Mouse (Mus musculus): ENCODE results near the gene Gnpat. TPM values are rescaled to one million over a fixed set of nuclear protein-coding genes. Genes with fewer than 3 reads are reported as not detected.

The Gnpat gene
- polyA plus RNA-seq, 1 experiment from 2014 or later, result 99.0 TPM

DNA sequence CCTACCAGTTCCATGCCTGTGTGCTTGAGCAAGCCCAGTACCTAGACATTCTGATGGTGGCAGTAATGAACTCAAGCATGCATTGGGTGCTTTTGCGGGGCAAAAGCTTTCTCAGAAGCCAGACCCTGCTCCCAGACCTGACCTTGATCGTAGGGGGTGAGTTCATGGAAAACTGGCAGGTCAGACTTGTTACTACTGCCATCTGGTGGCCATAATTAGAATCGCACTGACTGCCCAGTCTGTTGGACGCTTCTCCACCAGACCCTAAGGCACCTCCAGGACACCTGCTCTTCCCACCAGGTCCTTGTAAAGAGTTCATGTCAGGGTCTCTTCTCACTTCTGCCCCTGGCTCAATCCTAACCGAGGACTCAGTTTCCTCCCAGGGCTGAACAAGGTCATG is 35.4 kb upstream of the Gnpat start:
- ATAC-seq (ENCODE audit: low read depth), result 0 out of 2 replicates have a peak, but pooled peaks have one; percentile 28
- 3% methylated on average over 5 of the region's 5 CpGs for WGBS
- Histone ChIP-seq H3K4me2 (ENCODE audit: low read depth, low read length) (no peak overlapping the region), H3K9me3 (ENCODE audit: control insufficient read depth, low read length) (no peaks in the 10 kb centered on the region), H3K4me1 (replicated peaks; ENCODE audit: control insufficient read depth, insufficient read depth, low read length) (no peaks in the 10 kb centered on the region), H3K4me3 (ENCODE audit: low read length) (no peak overlapping the region), H3K27me3 (ENCODE audit: control insufficient read depth, insufficient read depth, low read depth, low read length) (no peaks in the 10 kb centered on the region), H3K9ac (ENCODE audit: low read length) (no peak overlapping the region), H3K27ac (ENCODE audit: low read length) (no peak overlapping the region), H3K36me3 (ENCODE audit: control insufficient read depth, insufficient read depth, low read length) (no peaks in the 10 kb centered on the region)

DNA sequence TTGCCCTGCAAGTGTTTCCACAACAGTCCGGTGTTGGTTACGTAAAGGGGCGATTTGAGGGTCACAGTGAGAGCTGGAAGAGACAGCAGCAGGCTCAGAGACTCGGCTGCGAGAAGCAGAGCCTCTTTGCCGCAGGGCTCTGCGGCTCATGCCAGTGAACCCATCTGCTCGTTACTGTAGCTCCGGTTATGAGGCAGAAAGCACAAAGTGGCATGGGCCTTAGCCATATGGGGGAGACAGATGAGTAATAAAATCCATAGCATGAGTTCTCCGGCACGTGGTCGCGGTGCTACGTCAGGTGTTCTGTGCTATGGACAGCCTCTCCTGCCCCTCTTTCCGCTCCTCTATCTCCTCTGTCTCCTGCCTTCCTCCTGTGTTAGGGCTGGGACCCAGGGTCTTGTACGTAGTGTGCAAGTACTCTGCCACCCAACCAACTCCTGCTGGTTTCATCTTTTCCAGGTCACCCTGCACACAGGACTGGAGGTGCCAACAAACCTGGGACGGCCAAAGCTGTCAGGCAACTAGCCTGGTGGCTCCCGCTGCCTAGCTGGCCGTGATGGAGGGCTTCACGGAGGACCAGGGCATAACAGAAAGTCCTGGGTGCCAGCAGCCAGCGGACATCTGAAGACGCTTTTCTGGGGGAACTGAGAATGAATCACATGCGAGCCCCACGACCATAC is 34.1 kb upstream of the Gnpat start:
- H3K36me3 ChIP-seq (ENCODE audit: control insufficient read depth, insufficient read depth, low read length), result no peaks in the 10 kb centered on the region
- H3K9me3 ChIP-seq (ENCODE audit: control insufficient read depth, low read length), result no peaks in the 10 kb centered on the region
- no peak for ATAC-seq (ENCODE audit: low read depth)
- H3K9ac ChIP-seq (ENCODE audit: low read length), result no peak overlapping the region
- no peak overlapping the region for H3K27ac ChIP-seq (ENCODE audit: low read length)
- no peaks in the 10 kb centered on the region for H3K27me3 ChIP-seq (ENCODE audit: control insufficient read depth, insufficient read depth, low read depth, low read length)
- WGBS, result 79% methylated on average over 24 of the region's 24 CpGs
- 0 out of 2 replicates have a peak, but pooled peaks cover 3% of the 10 kb centered on the region for H3K4me1 ChIP-seq (replicated peaks; ENCODE audit: control insufficient read depth, insufficient read depth, low read length)
- no peak overlapping the region for H3K4me3 ChIP-seq (ENCODE audit: low read length)
- no peak overlapping the region for H3K4me2 ChIP-seq (ENCODE audit: low read depth, low read length)

DNA sequence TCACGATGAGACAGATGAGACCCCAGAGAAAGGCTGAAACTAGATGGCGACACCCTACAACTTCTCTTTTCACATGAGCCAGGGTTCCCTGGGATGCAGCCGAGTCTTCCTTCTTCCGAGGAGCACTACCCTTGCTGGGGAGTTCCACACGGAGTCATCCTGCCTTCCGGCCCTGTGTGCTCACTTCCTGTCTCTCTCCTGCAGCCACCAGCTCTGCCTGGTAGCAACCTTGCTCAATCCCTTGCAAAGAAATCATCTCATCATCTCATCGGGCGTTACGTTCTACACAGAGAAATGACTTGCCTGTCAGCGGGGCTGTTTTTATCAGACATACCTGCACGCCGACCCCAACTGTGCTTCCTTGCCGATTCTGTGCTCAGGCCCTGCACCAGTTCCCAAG is 32.8 kb upstream of the Gnpat start:
- H3K27ac ChIP-seq (ENCODE audit: low read length), result no peak overlapping the region
- H3K4me2 ChIP-seq (ENCODE audit: low read depth, low read length), result no peak overlapping the region
- H3K27me3 ChIP-seq (ENCODE audit: control insufficient read depth, insufficient read depth, low read depth, low read length), result no peaks in the 10 kb centered on the region
- no peak overlapping the region for H3K9ac ChIP-seq (ENCODE audit: low read length)
- H3K4me1 ChIP-seq (replicated peaks; ENCODE audit: control insufficient read depth, insufficient read depth, low read length), result 0 out of 2 replicates have a peak, but pooled peaks cover 3% of the 10 kb centered on the region
- H3K36me3 ChIP-seq (ENCODE audit: control insufficient read depth, insufficient read depth, low read length), result no peaks in the 10 kb centered on the region
- no peaks in the 10 kb centered on the region for H3K9me3 ChIP-seq (ENCODE audit: control insufficient read depth, low read length)
- WGBS, result 65% methylated on average over 13 of the region's 13 CpGs
- no peak for ATAC-seq (ENCODE audit: low read depth)
- H3K4me3 ChIP-seq (ENCODE audit: low read length), result no peak overlapping the region

DNA sequence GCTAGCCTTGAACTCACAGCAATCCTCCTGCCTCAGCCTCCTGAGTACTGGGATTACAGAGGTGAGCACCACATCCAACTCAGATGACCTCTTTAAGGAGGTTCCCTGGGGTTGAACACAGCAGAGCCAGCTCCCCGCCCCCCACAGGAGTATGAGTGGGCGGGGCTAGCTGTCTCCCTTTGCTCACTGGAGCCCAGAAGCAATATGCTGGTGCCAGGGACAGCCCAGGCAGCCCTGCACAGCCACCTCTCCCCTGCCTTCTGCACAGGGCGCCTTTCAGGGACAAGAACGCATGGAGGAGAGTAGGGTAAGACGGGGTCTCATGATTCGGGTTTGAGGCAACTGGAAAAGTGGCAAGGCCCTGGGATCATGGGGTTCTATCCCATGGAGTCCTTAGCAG is 31.3 kb upstream of the Gnpat start:
- ATAC-seq (ENCODE audit: low read depth), result no peak
- Histone ChIP-seq H3K36me3 (ENCODE audit: control insufficient read depth, insufficient read depth, low read length) (no peaks in the 10 kb centered on the region), H3K27me3 (ENCODE audit: control insufficient read depth, insufficient read depth, low read depth, low read length) (no peaks in the 10 kb centered on the region), H3K9me3 (ENCODE audit: control insufficient read depth, low read length) (no peaks in the 10 kb centered on the region), H3K4me2 (ENCODE audit: low read depth, low read length) (no peak overlapping the region), H3K4me1 (replicated peaks; ENCODE audit: control insufficient read depth, insufficient read depth, low read length) (0 out of 2 replicates have a peak, but pooled peaks cover 3% of the 10 kb centered on the region), H3K4me3 (ENCODE audit: low read length) (no peak overlapping the region), H3K9ac (ENCODE audit: low read length) (no peak overlapping the region), H3K27ac (ENCODE audit: low read length) (no peak overlapping the region)
- 76% methylated on average over 6 of the region's 6 CpGs for WGBS

DNA sequence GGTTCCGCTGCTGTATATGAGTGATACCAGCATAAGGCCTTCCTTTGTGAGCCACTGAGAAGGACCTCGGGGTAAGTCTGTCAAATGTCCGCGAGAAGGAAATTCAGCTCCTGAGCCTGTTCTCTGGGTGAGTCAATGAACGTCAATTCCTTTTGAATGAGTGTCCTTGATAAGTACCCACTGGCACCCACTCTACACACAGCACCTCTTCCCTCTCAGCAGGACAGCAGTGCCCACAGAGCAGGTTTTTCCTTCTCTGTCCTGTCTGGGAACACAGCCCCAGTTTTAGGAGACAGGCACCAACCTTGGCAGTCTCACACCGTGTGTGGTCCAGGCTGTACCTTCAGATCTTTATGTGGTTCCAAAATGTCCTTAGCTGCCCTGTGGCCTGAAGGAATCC is 30.9 kb upstream of the Gnpat start:
- Histone ChIP-seq H3K4me2 (ENCODE audit: low read depth, low read length) (no peak overlapping the region), H3K9me3 (ENCODE audit: control insufficient read depth, low read length) (no peaks in the 10 kb centered on the region), H3K9ac (ENCODE audit: low read length) (no peak overlapping the region), H3K4me3 (ENCODE audit: low read length) (no peak overlapping the region), H3K36me3 (ENCODE audit: control insufficient read depth, insufficient read depth, low read length) (no peaks in the 10 kb centered on the region), H3K4me1 (replicated peaks; ENCODE audit: control insufficient read depth, insufficient read depth, low read length) (0 out of 2 replicates have a peak, but pooled peaks cover 3% of the 10 kb centered on the region), H3K27ac (ENCODE audit: low read length) (no peak overlapping the region), H3K27me3 (ENCODE audit: control insufficient read depth, insufficient read depth, low read depth, low read length) (no peaks in the 10 kb centered on the region)
- ATAC-seq (ENCODE audit: low read depth), result no peak
- 78% methylated on average over 6 of the region's 6 CpGs for WGBS

DNA sequence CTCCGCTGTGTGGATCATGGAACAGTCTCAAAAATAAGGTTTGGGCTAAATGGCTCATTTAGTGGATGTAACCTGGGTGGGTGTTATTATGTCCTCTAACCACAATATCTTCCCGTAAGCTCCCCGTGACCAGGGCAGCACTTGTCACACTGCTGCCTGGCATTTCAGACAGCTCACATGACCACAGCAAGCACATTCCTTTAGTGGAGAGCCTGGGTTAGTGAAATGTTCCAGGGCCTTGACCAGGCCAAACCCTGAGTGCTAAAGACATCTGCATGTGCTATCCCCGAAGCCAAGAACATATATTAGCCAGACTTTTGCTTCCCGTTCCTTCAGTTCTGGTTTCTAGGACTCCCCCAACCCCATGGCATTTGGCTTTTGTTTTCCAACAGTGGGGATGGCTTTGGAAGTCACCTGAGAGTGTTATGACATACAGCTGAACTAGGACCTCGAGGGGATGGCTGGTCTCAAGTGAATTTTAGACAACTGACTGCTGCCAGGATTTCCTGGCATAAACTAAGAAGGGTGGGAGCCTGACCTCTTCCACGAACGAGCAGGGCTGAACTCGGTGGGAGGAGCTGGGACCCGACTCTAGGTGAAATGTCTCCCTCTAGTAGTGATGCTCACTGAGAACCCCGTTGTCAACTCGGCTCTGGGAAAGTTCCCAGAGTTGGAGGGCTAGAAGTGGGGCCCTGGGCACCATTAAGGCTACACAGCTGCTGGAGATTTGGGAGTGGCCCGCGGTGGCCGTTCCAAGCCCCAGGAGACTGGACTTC is 29.2 kb upstream of the Gnpat start:
- no peak overlapping the region for H3K27ac ChIP-seq (ENCODE audit: low read length)
- H3K4me2 ChIP-seq (ENCODE audit: low read depth, low read length), result peak overlapping the region; percentile 41
- H3K9me3 ChIP-seq (ENCODE audit: control insufficient read depth, low read length), result no peaks in the 10 kb centered on the region
- WGBS, result 25% methylated on average over 15 of the region's 15 CpGs
- H3K9ac ChIP-seq (ENCODE audit: low read length), result no peak overlapping the region
- H3K4me1 ChIP-seq (replicated peaks; ENCODE audit: control insufficient read depth, insufficient read depth, low read length), result 0 out of 2 replicates have a peak, but pooled peaks cover 3% of the 10 kb centered on the region
- H3K36me3 ChIP-seq (ENCODE audit: control insufficient read depth, insufficient read depth, low read length), result peaks cover 5% of the 10 kb centered on the region
- H3K4me3 ChIP-seq (ENCODE audit: low read length), result peak overlapping the region; percentile 7; the same call in 1 of the 2 replicates
- no peak for ATAC-seq (ENCODE audit: low read depth)
- H3K27me3 ChIP-seq (ENCODE audit: control insufficient read depth, insufficient read depth, low read depth, low read length), result no peaks in the 10 kb centered on the region

DNA sequence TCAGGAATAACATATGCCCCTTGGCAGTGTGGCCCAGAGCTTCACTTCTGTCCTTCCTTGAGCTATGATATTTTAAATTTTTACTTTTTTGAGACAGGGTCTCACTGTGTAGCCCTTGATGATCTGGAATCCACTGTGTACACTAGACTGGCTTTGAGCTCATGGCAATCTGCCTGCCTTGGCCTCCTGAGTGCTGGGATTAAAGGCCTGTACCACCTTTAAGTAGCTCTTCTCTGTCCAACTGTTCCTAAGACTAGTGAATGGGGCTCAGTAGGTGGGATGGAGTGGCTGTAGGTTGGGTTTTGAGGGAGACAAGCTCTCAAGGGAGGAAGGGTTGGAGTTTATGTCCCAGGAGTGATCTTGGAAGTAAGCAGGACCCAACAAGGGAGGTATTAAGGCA is 27.0 kb upstream of the Gnpat start:
- Histone ChIP-seq H3K4me3 (ENCODE audit: low read length) (no peak overlapping the region), H3K9me3 (ENCODE audit: control insufficient read depth, low read length) (no peaks in the 10 kb centered on the region), H3K4me2 (ENCODE audit: low read depth, low read length) (no peak overlapping the region), H3K27ac (ENCODE audit: low read length) (no peak overlapping the region), H3K36me3 (ENCODE audit: control insufficient read depth, insufficient read depth, low read length) (peaks cover 25% of the 10 kb centered on the region), H3K9ac (ENCODE audit: low read length) (no peak overlapping the region), H3K4me1 (replicated peaks; ENCODE audit: control insufficient read depth, insufficient read depth, low read length) (0 out of 2 replicates have a peak, but pooled peaks cover 3% of the 10 kb centered on the region), H3K27me3 (ENCODE audit: control insufficient read depth, insufficient read depth, low read depth, low read length) (no peaks in the 10 kb centered on the region)
- ATAC-seq (ENCODE audit: low read depth), result no peak

DNA sequence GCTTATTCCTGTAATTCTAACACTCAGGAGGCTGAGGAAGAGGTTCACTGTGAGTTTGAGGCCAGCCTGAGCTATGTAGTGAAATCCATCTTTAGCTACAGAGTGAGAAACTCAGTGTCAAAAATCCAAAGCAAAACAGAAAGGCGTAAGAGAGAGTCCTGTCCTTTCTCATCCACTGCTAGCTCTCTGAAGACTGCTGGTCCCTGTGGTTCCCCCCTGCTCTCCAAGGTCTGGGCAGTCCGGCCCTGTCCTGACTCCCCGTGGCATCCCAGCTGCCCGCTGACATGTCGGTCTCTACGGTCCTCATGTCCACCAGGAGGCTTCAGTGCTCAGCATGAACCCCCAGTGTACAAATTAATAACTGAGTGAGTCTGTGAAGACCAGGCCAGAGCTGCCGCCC is 26.6 kb upstream of the Gnpat start:
- Histone ChIP-seq H3K4me2 (ENCODE audit: low read depth, low read length) (no peak overlapping the region), H3K4me3 (ENCODE audit: low read length) (no peak overlapping the region), H3K36me3 (ENCODE audit: control insufficient read depth, insufficient read depth, low read length) (peaks cover 28% of the 10 kb centered on the region), H3K27me3 (ENCODE audit: control insufficient read depth, insufficient read depth, low read depth, low read length) (no peaks in the 10 kb centered on the region), H3K4me1 (replicated peaks; ENCODE audit: control insufficient read depth, insufficient read depth, low read length) (0 out of 2 replicates have a peak, but pooled peaks cover 3% of the 10 kb centered on the region), H3K9me3 (ENCODE audit: control insufficient read depth, low read length) (no peaks in the 10 kb centered on the region), H3K27ac (ENCODE audit: low read length) (no peak overlapping the region), H3K9ac (ENCODE audit: low read length) (no peak overlapping the region)
- 85% methylated on average over 7 of the region's 7 CpGs for WGBS
- ATAC-seq (ENCODE audit: low read depth), result no peak

DNA sequence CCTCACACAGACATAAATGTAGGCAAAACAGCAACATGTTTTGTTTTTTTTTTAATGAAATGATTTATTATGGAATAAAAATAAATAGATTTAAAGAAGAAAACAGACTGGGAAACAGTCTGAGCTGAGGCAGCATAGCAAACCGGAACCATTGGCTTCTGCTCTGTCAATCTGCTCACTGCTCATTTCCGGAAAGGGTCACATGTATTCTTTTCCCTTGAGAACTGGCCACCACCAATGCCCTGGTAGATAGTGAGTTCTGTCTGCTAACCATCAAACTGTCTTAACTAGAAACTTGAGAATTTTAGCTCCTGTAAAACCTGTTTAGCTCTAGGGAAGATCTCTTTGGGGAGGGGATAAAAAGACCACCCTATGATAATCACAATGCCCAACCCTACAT is 25.9 kb upstream of the Gnpat start:
- WGBS, result 72% methylated on average over 2 of the region's 2 CpGs
- H3K27me3 ChIP-seq (ENCODE audit: control insufficient read depth, insufficient read depth, low read depth, low read length), result no peaks in the 10 kb centered on the region
- ATAC-seq (ENCODE audit: low read depth), result no peak

More for the DNA sequence above, 25.9 kb upstream of the Gnpat start:
- H3K9me3 ChIP-seq (ENCODE audit: control insufficient read depth, low read length), result no peaks in the 10 kb centered on the region
- no peak overlapping the region for H3K4me3 ChIP-seq (ENCODE audit: low read length)
- 0 out of 2 replicates have a peak, but pooled peaks cover 3% of the 10 kb centered on the region for H3K4me1 ChIP-seq (replicated peaks; ENCODE audit: control insufficient read depth, insufficient read depth, low read length)
- H3K27ac ChIP-seq (ENCODE audit: low read length), result no peak overlapping the region
- H3K4me2 ChIP-seq (ENCODE audit: low read depth, low read length), result no peak overlapping the region
- H3K9ac ChIP-seq (ENCODE audit: low read length), result no peak overlapping the region
- H3K36me3 ChIP-seq (ENCODE audit: control insufficient read depth, insufficient read depth, low read length), result peaks cover 32% of the 10 kb centered on the region

All from lung, embryonic 16.5 days (tissue).